Mouse (Mus musculus) c-Kit-negative CD71-positive TER-119-positive erythroid progenitor cells, embryonic 14.5 days (primary cell): Measurements from ENCODE around the gene Hs2st1.

Experiments used
- DNase-seq: peaks from one replicate; pipeline ENCODE4 v3.0.0-alpha.2; 2013; ENCODE audit warnings: low read depth, low spot score

Hs2st1 gene

GRCm38 (mm10) chr3:144398166-144398565 is 171.8 kb downstream of the Hs2st1 start:
- no peak for DNase-seq

GRCm38 (mm10) chr3:144396478-144396877 is 173.5 kb downstream of the Hs2st1 start:
- DNase-seq = no peak

- DNase-seq = no peak
Measured at GRCm38 (mm10) chr3:144394454-144394943, 175.5 kb downstream of the Hs2st1 start.

GRCm38 (mm10) chr3:144386446-144386845 is 183.5 kb downstream of the Hs2st1 start:
- no peak for DNase-seq

- no peak for DNase-seq
Measured at GRCm38 (mm10) chr3:144384648-144385047, 185.3 kb downstream of the Hs2st1 start.

- DNase-seq = no peak
Measured at GRCm38 (mm10) chr3:144381431-144381980, 188.5 kb downstream of the Hs2st1 start.

- no peak for DNase-seq
Measured at GRCm38 (mm10) chr3:144380921-144381320, 189.1 kb downstream of the Hs2st1 start.

GRCm38 (mm10) chr3:144379801-144380200 is 190.2 kb downstream of the Hs2st1 start:
- no peak for DNase-seq
